Mouse (Mus musculus) c-Kit-negative CD71-positive TER-119-positive erythroid progenitor cells, embryonic 14.5 days (primary cell): ENCODE data around the gene 1810049J17Rik.
A peak's percentile ranks its signal among the peaks of the same experiment; 100 is the strongest.

Experiments
- DNase-seq: peaks from one replicate; pipeline ENCODE4 v3.0.0-alpha.2; 2013; ENCODE audit warnings: low read depth, low spot score

Gene 1810049J17Rik

GRCm38 (mm10) chr15:12310676-12311075 is 11.0 kb downstream of the 1810049J17Rik start:
- no peak for DNase-seq

GRCm38 (mm10) chr15:12308539-12308938 is 13.2 kb downstream of the 1810049J17Rik start:
- no peak for DNase-seq

- no peak for DNase-seq
Observed at GRCm38 (mm10) chr15:12307114-12307513, 14.6 kb downstream of the 1810049J17Rik start.

- peak; percentile 38 for DNase-seq
Observed at GRCm38 (mm10) chr15:12306188-12307071, 15.3 kb downstream of the 1810049J17Rik start.

GRCm38 (mm10) chr15:12301771-12302170 is 19.9 kb downstream of the 1810049J17Rik start:
- peak; percentile 44 for DNase-seq

GRCm38 (mm10) chr15:12298231-12298737 is 23.4 kb downstream of the 1810049J17Rik start:
- no peak for DNase-seq

- DNase-seq: no peak
Observed at GRCm38 (mm10) chr15:12296228-12296627, 25.5 kb downstream of the 1810049J17Rik start.

GRCm38 (mm10) chr15:12291757-12292156 is 29.9 kb downstream of the 1810049J17Rik start:
- DNase-seq: no peak

GRCm38 (mm10) chr15:12290330-12290729 is 31.4 kb downstream of the 1810049J17Rik start:
- no peak for DNase-seq

GRCm38 (mm10) chr15:12285535-12285809 is 36.2 kb downstream of the 1810049J17Rik start:
- DNase-seq: no peak

- DNase-seq: no peak
Observed at GRCm38 (mm10) chr15:12284794-12285534, 36.7 kb downstream of the 1810049J17Rik start.

GRCm38 (mm10) chr15:12279816-12280215 is 41.9 kb downstream of the 1810049J17Rik start:
- DNase-seq: no peak

- no peak for DNase-seq
Observed at GRCm38 (mm10) chr15:12275091-12275623, 46.5 kb downstream of the 1810049J17Rik start.

GRCm38 (mm10) chr15:12274053-12274769 is 47.5 kb downstream of the 1810049J17Rik start:
- DNase-seq: no peak

- DNase-seq: no peak
Observed at GRCm38 (mm10) chr15:12273325-12274052, 48.2 kb downstream of the 1810049J17Rik start.
